Mouse (Mus musculus) liver, postnatal 0 days (tissue): ENCODE results near the gene Itgad.

Experiments
- CTCF ChIP-seq: sonication (generic); IDR thresholded peaks from 2 replicates; pipeline ENCODE4 v1.5.1; 2016; ENCODE audit warnings: antibody characterized with exemption, low read depth
- EP300 ChIP-seq: IDR thresholded peaks from 2 replicates; pipeline ENCODE4 v1.6.1; 2016; ENCODE audit warnings: antibody characterized with exemption, low read depth, mild to moderate bottlenecking

GRCm38 (mm10) chr7:128236856-128237592 is 82.8 kb downstream of the Itgad start, which contains the start of gene Armc5:
- peak; percentile 88 for TF ChIP-seq CTCF
- no peak for TF ChIP-seq EP300
